Comparison of ENCODE assay signal across 8 mouse cellular contexts in genomic region chr10:115175591-115175991, GRCm38 (mm10). TPM values are rescaled to one million over a fixed set of nuclear protein-coding genes. Genes with fewer than 3 reads are reported as not detected.
DNase-seq lines count a peak whose midpoint lies in the region; ATAC-seq lines count a peak whose summit lies in the region.
"Had no signal": no experiment of that assay in that cellular context is flagged by ENCODE, and none has a peak within 500 bp of the region (broad histone marks: within the 10 kb centered on the region; RNA-seq: fewer than 3 reads in every experiment).

No protein-coding gene starts in this region.

- no peaks in the 10 kb centered on the region for H3K27me3 ChIP-seq in midbrain, embryonic 15.5 days (replicated peaks)
- no peaks in the 10 kb centered on the region for H3K27me3 ChIP-seq in midbrain, embryonic 14.5 days (ENCODE audit: control insufficient read depth, insufficient read depth, low read length)
- H3K27me3 ChIP-seq in intestine, embryonic 16.5 days (replicated peaks; ENCODE audit: control insufficient read depth, insufficient read depth, low read length): no peaks in the 10 kb centered on the region
- no peaks in the 10 kb centered on the region for H3K27me3 ChIP-seq in stomach, embryonic 15.5 days (replicated peaks)

- 0 out of 2 replicates have a peak overlapping the region, but pooled peaks have one; percentile 12 for H3K4me2 ChIP-seq in midbrain, embryonic 15.5 days
- no peak overlapping the region for H3K4me2 ChIP-seq in midbrain, embryonic 14.5 days (ENCODE audit: low read length)
- peak overlapping the region; percentile 43 for H3K4me2 ChIP-seq in intestine, embryonic 16.5 days (ENCODE audit: low read depth, low read length)
- H3K4me2 ChIP-seq in stomach, embryonic 15.5 days: peak overlapping the region; percentile 25; the same call in 1 of the 2 replicates

- no peaks in the 10 kb centered on the region for H3K36me3 ChIP-seq in midbrain, embryonic 15.5 days (replicated peaks)
- no peaks in the 10 kb centered on the region for H3K36me3 ChIP-seq in midbrain, embryonic 14.5 days (ENCODE audit: control insufficient read depth, insufficient read depth, low read length)
- no peaks in the 10 kb centered on the region for H3K36me3 ChIP-seq in intestine, embryonic 16.5 days (ENCODE audit: control insufficient read depth, insufficient read depth, low read length)
- H3K36me3 ChIP-seq in stomach, embryonic 15.5 days: no peaks in the 10 kb centered on the region
- H3K36me3 ChIP-seq: midbrain, embryonic 10.5 days had no signal

- H3K9ac ChIP-seq in midbrain, embryonic 15.5 days: no peak overlapping the region
- no peak overlapping the region for H3K9ac ChIP-seq in midbrain, embryonic 14.5 days (replicated peaks; ENCODE audit: low read length)
- no peak overlapping the region for H3K9ac ChIP-seq in intestine, embryonic 16.5 days (ENCODE audit: low read depth, low read length)
- no peak overlapping the region for H3K9ac ChIP-seq in stomach, embryonic 15.5 days

- no peak overlapping the region for H3K4me3 ChIP-seq in midbrain, embryonic 15.5 days
- no peak overlapping the region for H3K4me3 ChIP-seq in midbrain, embryonic 14.5 days (replicated peaks; ENCODE audit: low read depth, low read length)
- H3K4me3 ChIP-seq in intestine, embryonic 16.5 days (ENCODE audit: low read length): peak overlapping the region; percentile 22
- no peak overlapping the region for H3K4me3 ChIP-seq in stomach, embryonic 15.5 days (replicated peaks)
- H3K4me3 ChIP-seq: midbrain, embryonic 10.5 days had no signal

- H3K9me3 ChIP-seq in midbrain, embryonic 15.5 days: no peaks in the 10 kb centered on the region
- no peaks in the 10 kb centered on the region for H3K9me3 ChIP-seq in midbrain, embryonic 14.5 days (ENCODE audit: control insufficient read depth, low read length)
- no peaks in the 10 kb centered on the region for H3K9me3 ChIP-seq in intestine, embryonic 16.5 days (ENCODE audit: control insufficient read depth, low read length)
- no peaks in the 10 kb centered on the region for H3K9me3 ChIP-seq in stomach, embryonic 15.5 days
- H3K9me3 ChIP-seq: midbrain, embryonic 10.5 days had no signal

- 62% methylated on average over 12 of the region's 12 CpGs for WGBS in midbrain, embryonic 15.5 days
- WGBS in midbrain, embryonic 14.5 days: 60% methylated on average over 12 of the region's 12 CpGs
- WGBS in intestine, embryonic 16.5 days: 35% methylated on average over 12 of the region's 12 CpGs
- WGBS in stomach, embryonic 15.5 days: 43% methylated on average over 12 of the region's 12 CpGs

- peaks cover 9% of the 10 kb centered on the region for H3K4me1 ChIP-seq in midbrain, embryonic 15.5 days
- no peaks in the 10 kb centered on the region for H3K4me1 ChIP-seq in midbrain, embryonic 14.5 days (ENCODE audit: control insufficient read depth, insufficient read depth, low read length)
- no peaks in the 10 kb centered on the region for H3K4me1 ChIP-seq in intestine, embryonic 16.5 days (ENCODE audit: control insufficient read depth, insufficient read depth, low read length)
- no peaks in the 10 kb centered on the region for H3K4me1 ChIP-seq in stomach, embryonic 15.5 days
- H3K4me1 ChIP-seq: midbrain, embryonic 10.5 days had no signal

- DNase-seq in midbrain, embryonic 14.5 days: no peak
- DNase-seq in cerebellum, adult 8-10 months: peak; percentile 70
- no peak for DNase-seq in B cell, adult 2 months

- ATAC-seq in midbrain, embryonic 15.5 days (replicated peaks): no peak
- no peak for ATAC-seq in midbrain, embryonic 14.5 days (ENCODE audit: low FRiP score, low TSS enrichment)
- no peak for ATAC-seq in intestine, embryonic 16.5 days
- no peak for ATAC-seq in stomach, embryonic 15.5 days (ENCODE audit: insufficient read depth, low FRiP score, low read depth)
- ATAC-seq in megakaryocyte-erythroid progenitor cell, adult 5-6 weeks (replicated peaks; ENCODE audit: low FRiP score, low TSS enrichment, poor library complexity, severe bottlenecking): no peak

- H3K27ac ChIP-seq in midbrain, embryonic 15.5 days: no peak overlapping the region
- no peak overlapping the region for H3K27ac ChIP-seq in midbrain, embryonic 14.5 days (replicated peaks; ENCODE audit: low read depth, low read length)
- H3K27ac ChIP-seq in intestine, embryonic 16.5 days (ENCODE audit: low read length): no peak overlapping the region
- no peak overlapping the region for H3K27ac ChIP-seq in stomach, embryonic 15.5 days
- H3K27ac ChIP-seq: midbrain, embryonic 10.5 days had no signal

RNA-seq across cellular contexts. Expression of gene Tph2, which starts 9.2 kb away (rescaled TPM):
- 4.6 and 7.3 TPM in 2 replicates for polyA plus RNA-seq in midbrain, embryonic 15.5 days (2015; fragmentation: Nextera tagmentation; extraction: Ambion mirVana)
- 6.9 and 8.5 TPM in 2 replicates for polyA plus RNA-seq in midbrain, embryonic 14.5 days (2014; fragmentation: Nextera tagmentation; extraction: Ambion mirVana)
- polyA plus RNA-seq in intestine, embryonic 16.5 days (2015; fragmentation: Nextera tagmentation; extraction: Ambion mirVana): not detected in 2 replicates
- 0.06 TPM in 1 of 2 replicates, not detected in the other for polyA plus RNA-seq in stomach, embryonic 15.5 days (2015; fragmentation: Nextera tagmentation; extraction: Ambion mirVana)
- not detected in 2 replicates for total RNA-seq in megakaryocyte-erythroid progenitor cell, adult 5-6 weeks (2014; fragmentation: Nextera tagmentation)
- total RNA-seq in megakaryocyte-erythroid progenitor cell, adult 5-6 weeks (2017): not detected in 2 replicates
